Mouse (Mus musculus): ENCODE measurements around the gene Prkcq. TPM values are rescaled to one million over a fixed set of nuclear protein-coding genes. Genes with fewer than 3 reads are reported as not detected.
A peak's percentile ranks its signal among the peaks of the same experiment; 100 is the strongest.

Gene Prkcq
- polyA plus RNA-seq, 1 experiment = not detected

DNA sequence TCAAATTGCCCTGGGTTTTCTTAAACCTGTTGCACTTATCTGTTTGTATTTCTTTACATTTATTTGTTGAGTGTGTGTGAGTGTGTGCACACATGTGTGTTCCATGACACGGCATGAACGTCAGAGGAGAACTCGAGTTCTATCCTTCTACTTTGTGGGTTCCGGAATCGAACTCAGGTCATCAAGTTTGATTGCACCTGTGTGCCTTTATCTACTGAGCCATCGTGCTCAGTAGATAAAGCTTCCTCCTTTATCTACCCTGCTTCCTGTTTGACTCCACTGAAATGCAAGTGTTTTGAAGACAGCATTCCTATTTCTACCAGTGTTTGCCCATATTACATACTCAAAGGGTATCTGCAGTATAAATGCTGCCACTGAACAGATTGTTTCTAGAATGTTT lies 33.8 kb downstream of the Prkcq start:
- H3K27me3 ChIP-seq (ENCODE audit: control insufficient read depth) = no peaks in the 10 kb centered on the region
- peaks cover 2% of the 10 kb centered on the region; the same call in 1 of the 2 replicates for H3K4me1 ChIP-seq (ENCODE audit: control insufficient read depth)
- H3K9me3 ChIP-seq (ENCODE audit: control insufficient read depth, low read length) = no peaks in the 10 kb centered on the region
- no peak overlapping the region for H3K4me3 ChIP-seq (replicated peaks)
- TF ChIP-seq GATA1 (IDR thresholded peaks at IDR 0.05; ENCODE audit: low read length) = no peak
- no peak for TF ChIP-seq TAL1 (IDR thresholded peaks at IDR 0.05; ENCODE audit: low read length)
- no peaks in the 10 kb centered on the region for H3K36me3 ChIP-seq (ENCODE audit: control insufficient read depth)

DNA sequence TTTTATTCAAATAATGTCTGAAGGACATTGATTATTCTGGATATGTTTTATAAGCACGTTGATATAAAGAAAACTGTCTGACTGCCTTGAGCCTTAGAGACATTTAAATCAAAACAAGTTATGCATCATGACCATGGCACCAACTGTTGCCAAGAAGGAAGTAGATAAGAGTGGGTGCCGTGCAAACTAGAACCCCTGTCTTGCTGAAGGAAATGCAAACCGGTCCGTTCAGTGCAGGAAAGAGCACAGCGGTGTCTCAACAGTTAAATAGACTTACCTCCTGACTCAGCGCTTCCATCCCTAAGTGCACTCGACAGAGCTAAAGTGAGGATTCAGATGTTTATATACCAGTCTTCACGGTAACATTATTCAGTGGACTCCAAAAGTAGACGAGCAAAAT lies 36.4 kb downstream of the Prkcq start:
- Histone ChIP-seq H3K36me3 (ENCODE audit: control insufficient read depth) (no peaks in the 10 kb centered on the region), H3K4me1 (ENCODE audit: control insufficient read depth) (peaks cover 2% of the 10 kb centered on the region; the same call in 1 of the 2 replicates), H3K9me3 (ENCODE audit: control insufficient read depth, low read length) (no peaks in the 10 kb centered on the region), H3K4me3 (replicated peaks) (no peak overlapping the region), H3K27me3 (ENCODE audit: control insufficient read depth) (no peaks in the 10 kb centered on the region)
- TF ChIP-seq TAL1 (IDR thresholded peaks at IDR 0.05; ENCODE audit: low read length) = no peak
- no peak for TF ChIP-seq GATA1 (IDR thresholded peaks at IDR 0.05; ENCODE audit: low read length)

DNA sequence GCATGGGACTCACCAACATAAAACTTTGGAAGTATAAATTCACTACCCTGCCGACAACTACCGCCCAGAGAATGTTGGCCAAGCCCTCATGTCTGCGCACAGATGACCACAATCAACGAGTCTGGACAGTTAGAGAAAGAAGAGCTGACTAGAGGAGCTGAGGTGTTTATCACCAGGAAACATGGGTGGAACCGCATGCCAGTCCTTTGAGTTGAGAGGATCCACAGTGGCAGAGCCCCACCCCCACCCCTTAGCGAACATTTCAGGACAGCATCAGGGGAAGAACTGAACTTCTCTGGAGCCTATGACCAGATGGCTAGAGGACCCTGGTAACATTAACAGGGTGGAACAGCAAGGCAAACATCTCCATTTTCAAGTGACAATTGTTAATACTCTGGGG lies 37.4 kb downstream of the Prkcq start:
- Histone ChIP-seq H3K4me1 (ENCODE audit: control insufficient read depth) (peaks cover 2% of the 10 kb centered on the region; the same call in 1 of the 2 replicates), H3K4me3 (replicated peaks) (no peak overlapping the region)

DNA sequence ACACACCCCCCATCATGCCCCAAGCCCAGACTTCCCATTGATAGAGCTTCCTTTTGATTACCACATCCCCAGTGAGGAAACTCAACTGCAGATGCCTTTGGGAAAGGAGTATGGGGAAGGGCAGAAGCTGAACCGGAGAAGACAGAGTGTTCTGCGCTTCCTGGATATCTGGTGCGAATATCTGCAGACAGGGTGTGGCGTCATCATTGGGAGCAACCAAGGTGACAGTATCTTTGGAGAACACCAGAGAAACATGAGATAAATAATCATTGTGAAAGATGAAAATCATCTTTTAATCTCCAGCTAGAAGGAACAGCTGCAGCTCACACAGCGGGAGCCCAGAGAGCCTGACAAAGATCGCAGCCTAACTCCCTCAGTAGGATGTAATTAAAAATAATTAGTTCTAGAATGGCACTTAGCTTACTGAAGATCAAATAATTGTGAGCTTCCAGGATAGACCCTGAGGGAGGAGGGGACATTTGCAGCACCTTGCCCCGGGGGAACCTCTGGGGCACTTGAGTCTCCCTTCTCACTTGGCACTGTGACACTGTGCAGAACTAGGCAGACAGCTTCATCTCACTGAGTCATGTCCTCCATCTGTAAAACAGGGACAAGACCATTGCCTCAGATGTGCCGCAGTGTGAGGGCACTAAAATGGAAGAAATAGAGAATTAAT lies 38.5 kb downstream of the Prkcq start:
- TF ChIP-seq GATA1 (IDR thresholded peaks at IDR 0.05; ENCODE audit: low read length) = no peak
- H3K9me3 ChIP-seq (ENCODE audit: control insufficient read depth, low read length) = no peaks in the 10 kb centered on the region
- H3K27me3 ChIP-seq (ENCODE audit: control insufficient read depth) = no peaks in the 10 kb centered on the region
- no peak overlapping the region for H3K4me3 ChIP-seq (replicated peaks)
- H3K36me3 ChIP-seq (ENCODE audit: control insufficient read depth) = no peaks in the 10 kb centered on the region
- H3K4me1 ChIP-seq (ENCODE audit: control insufficient read depth) = peaks cover 2% of the 10 kb centered on the region; the same call in 1 of the 2 replicates

More for the DNA sequence above, 37.4 kb downstream of the Prkcq start:
- Histone ChIP-seq H3K9me3 (ENCODE audit: control insufficient read depth, low read length) (no peaks in the 10 kb centered on the region), H3K36me3 (ENCODE audit: control insufficient read depth) (no peaks in the 10 kb centered on the region), H3K27me3 (ENCODE audit: control insufficient read depth) (no peaks in the 10 kb centered on the region)
- no peak for TF ChIP-seq TAL1 (IDR thresholded peaks at IDR 0.05; ENCODE audit: low read length)
- no peak for TF ChIP-seq GATA1 (IDR thresholded peaks at IDR 0.05; ENCODE audit: low read length)

DNA sequence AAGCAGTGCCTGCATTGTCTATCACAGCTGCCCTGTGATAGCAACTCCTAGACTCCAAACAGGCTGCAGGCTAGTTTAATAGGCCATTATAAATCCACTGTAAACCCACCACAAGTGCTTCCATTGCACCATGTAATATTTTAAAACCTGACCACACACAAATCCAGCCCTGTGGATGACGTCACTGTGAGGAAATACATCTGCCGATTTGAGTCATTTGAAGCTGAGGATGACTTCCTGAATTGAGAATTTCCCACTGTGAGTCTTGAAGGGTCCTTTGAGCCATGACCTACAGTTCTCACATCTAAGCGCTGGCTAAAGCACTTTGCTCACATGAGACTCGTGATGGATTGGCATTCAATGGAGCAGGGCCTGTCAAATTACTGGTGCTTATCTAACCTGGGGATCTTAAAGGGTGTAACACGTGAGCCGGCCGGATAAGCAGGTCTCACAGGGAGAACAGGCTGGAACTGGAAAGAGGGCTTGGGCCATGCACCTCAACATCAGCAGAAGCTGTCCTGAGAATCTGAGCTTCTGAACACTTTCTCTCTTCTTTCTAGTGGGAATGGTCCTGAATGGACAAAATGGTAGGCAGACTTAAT lies 40.2 kb downstream of the Prkcq start:
- no peaks in the 10 kb centered on the region for H3K9me3 ChIP-seq (ENCODE audit: control insufficient read depth, low read length)
- H3K4me3 ChIP-seq (replicated peaks) = no peak overlapping the region
- H3K27me3 ChIP-seq (ENCODE audit: control insufficient read depth) = no peaks in the 10 kb centered on the region
- no peak for TF ChIP-seq TAL1 (IDR thresholded peaks at IDR 0.05; ENCODE audit: low read length)
- peak; percentile 51; the same call in 1 of the 2 replicates for TF ChIP-seq GATA1 (IDR thresholded peaks at IDR 0.05; ENCODE audit: low read length)
- no peaks in the 10 kb centered on the region for H3K36me3 ChIP-seq (ENCODE audit: control insufficient read depth)
- peaks cover 2% of the 10 kb centered on the region for H3K4me1 ChIP-seq (ENCODE audit: control insufficient read depth)

DNA sequence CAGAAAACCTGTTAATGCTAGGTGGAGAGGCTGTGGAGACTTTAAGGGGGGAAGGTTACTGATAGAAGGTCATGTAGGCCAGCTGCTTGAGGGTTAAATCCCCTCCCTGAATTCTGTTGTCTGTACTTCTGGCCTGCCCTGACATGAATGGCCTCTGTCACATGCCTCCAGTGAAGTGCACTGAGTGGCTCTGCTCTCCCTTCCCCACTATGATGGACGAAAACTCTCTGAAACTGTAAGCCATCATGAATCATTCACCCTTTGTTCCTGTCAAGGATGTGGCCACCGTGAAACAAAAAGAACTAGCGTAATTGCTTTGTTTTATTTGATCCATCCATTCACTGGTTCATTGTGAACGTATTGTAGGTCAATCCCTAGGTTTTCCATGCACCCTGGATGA lies 44.5 kb downstream of the Prkcq start:
- Histone ChIP-seq H3K4me3 (replicated peaks) (no peak overlapping the region), H3K9me3 (ENCODE audit: control insufficient read depth, low read length) (no peaks in the 10 kb centered on the region), H3K27me3 (ENCODE audit: control insufficient read depth) (no peaks in the 10 kb centered on the region), H3K36me3 (ENCODE audit: control insufficient read depth) (no peaks in the 10 kb centered on the region), H3K4me1 (ENCODE audit: control insufficient read depth) (peaks cover 2% of the 10 kb centered on the region)
- TF ChIP-seq GATA1 (IDR thresholded peaks at IDR 0.05; ENCODE audit: low read length) = no peak
- TF ChIP-seq TAL1 (IDR thresholded peaks at IDR 0.05; ENCODE audit: low read length) = no peak

DNA sequence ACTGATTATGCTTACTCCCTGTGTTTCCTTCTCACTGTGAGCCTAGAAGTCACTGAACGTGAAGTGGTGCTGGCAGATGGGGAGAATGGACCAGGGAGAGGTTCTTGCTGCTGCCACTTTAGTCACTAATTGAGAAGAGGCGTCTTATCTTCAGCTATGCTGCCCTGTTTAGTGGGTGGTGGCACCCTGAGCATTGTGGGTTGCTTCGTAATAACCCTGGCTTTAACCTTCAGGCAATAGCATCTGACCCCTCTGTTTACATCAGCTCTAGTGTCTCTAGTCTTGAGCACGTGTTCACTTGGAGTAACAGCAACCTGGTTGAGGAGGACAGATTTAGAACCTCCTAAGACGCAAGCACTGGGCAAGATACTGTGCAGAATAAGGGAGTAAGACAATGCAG lies 44.9 kb downstream of the Prkcq start:
- H3K9me3 ChIP-seq (ENCODE audit: control insufficient read depth, low read length) = no peaks in the 10 kb centered on the region
- no peak for TF ChIP-seq TAL1 (IDR thresholded peaks at IDR 0.05; ENCODE audit: low read length)
- TF ChIP-seq GATA1 (IDR thresholded peaks at IDR 0.05; ENCODE audit: low read length) = no peak
- H3K4me1 ChIP-seq (ENCODE audit: control insufficient read depth) = peaks cover 2% of the 10 kb centered on the region
- H3K4me3 ChIP-seq (replicated peaks) = no peak overlapping the region
- H3K36me3 ChIP-seq (ENCODE audit: control insufficient read depth) = no peaks in the 10 kb centered on the region
- H3K27me3 ChIP-seq (ENCODE audit: control insufficient read depth) = no peaks in the 10 kb centered on the region

DNA sequence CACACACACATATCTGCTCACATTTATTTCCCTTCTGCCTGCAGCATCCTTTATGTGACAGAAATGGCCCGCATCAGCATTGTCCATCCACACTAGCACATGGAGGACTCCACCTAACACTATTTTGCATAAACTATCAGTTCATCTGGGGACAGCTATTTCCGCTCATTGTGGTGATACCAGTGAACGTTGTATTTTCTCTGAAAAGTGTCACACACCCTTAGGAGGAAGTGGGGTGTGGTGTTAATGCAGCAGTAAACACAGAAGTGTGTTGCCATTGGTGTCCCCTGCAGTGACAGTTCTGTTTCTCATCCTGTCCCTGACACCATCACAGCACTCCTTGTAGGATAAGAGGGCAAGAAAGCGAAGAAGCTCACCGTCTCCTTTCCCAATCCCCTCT lies 46.2 kb downstream of the Prkcq start:
- no peaks in the 10 kb centered on the region for H3K9me3 ChIP-seq (ENCODE audit: control insufficient read depth, low read length)
- no peaks in the 10 kb centered on the region for H3K27me3 ChIP-seq (ENCODE audit: control insufficient read depth)
- peaks cover 2% of the 10 kb centered on the region for H3K4me1 ChIP-seq (ENCODE audit: control insufficient read depth)
- TF ChIP-seq TAL1 (IDR thresholded peaks at IDR 0.05; ENCODE audit: low read length) (no peak), GATA1 (IDR thresholded peaks at IDR 0.05; ENCODE audit: low read length) (no peak)
- no peak overlapping the region for H3K4me3 ChIP-seq (replicated peaks)
- H3K36me3 ChIP-seq (ENCODE audit: control insufficient read depth) = no peaks in the 10 kb centered on the region

DNA sequence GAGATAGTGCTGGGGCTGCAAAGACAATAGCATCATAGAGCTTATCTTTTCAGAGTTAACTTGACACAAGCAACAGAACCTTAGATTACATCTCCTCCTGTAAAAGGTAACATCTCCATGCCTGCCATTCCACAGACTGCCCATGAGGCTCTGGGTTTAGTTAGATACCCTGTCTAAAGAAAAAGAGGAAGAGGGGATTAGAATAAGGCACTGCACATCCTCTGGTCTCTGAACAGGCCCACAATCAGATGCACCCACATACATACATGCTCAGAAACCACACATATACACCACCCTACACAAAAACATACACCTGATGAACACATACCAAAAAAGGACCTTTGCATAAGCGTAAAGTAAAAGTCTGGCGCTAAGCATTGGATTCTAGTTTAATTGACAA lies 47.4 kb downstream of the Prkcq start:
- TF ChIP-seq GATA1 (IDR thresholded peaks at IDR 0.05; ENCODE audit: low read length) (no peak), TAL1 (IDR thresholded peaks at IDR 0.05; ENCODE audit: low read length) (no peak)
- no peaks in the 10 kb centered on the region for H3K9me3 ChIP-seq (ENCODE audit: control insufficient read depth, low read length)

More for the DNA sequence above, 47.4 kb downstream of the Prkcq start:
- H3K4me3 ChIP-seq (replicated peaks) = no peak overlapping the region
- H3K36me3 ChIP-seq (ENCODE audit: control insufficient read depth) = no peaks in the 10 kb centered on the region
- peaks cover 2% of the 10 kb centered on the region for H3K4me1 ChIP-seq (ENCODE audit: control insufficient read depth)
- no peaks in the 10 kb centered on the region for H3K27me3 ChIP-seq (ENCODE audit: control insufficient read depth)

Data from erythroblast, embryonic 14.5 days (primary cell).